Mouse (Mus musculus) bone marrow, adult 2 months (tissue): ENCODE results near the gene Cd84.

Experiments
- CTCF ChIP-seq: fragments of 200-500 bp; IDR thresholded peaks from 2 replicates; pipeline ENCODE4 v1.5.1; 2011; ENCODE audit warnings: low read length, control low read depth; ENCODE audit not compliant: control insufficient read depth, insufficient read depth
- POLR2A ChIP-seq: fragments of 200-500 bp; IDR thresholded peaks from 2 replicates; pipeline ENCODE4 v1.6.1; 2011; ENCODE audit warnings: low read depth, mild to moderate bottlenecking, control low read depth, low read length, borderline replicate concordance; ENCODE audit not compliant: control insufficient read depth

DNA sequence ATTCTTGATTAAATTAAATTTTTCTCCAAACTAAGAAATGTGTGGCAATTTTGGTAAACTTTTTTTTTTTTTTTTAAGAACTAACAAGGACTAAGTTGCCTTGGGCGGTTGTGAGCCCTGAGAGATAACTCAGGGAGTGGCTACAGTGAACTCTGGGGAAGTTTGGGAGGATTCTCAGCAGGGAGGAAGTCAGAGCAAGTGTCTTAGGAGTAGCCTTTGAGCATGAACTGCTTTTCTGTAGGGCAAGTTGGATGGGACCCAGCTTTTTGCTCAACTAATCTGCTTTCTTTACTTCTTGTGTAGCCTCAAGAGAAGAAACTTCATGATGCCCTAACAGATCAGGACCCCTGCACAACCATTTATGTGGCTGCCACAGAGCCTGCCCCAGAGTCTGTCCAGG lies 41.7 kb upstream of the Cd84 start:
- TF ChIP-seq CTCF = no peak
- no peak for TF ChIP-seq POLR2A
